Mouse (Mus musculus): ENCODE results near the gene Mcm9. TPM values are rescaled to one million over a fixed set of nuclear protein-coding genes. Genes with fewer than 3 reads are reported as not detected.
"Not testable (repeated sequence)": the region's sequence is repeated elsewhere in the genome, so short reads cannot be mapped to it uniquely, and the experiment has no call there.

The Mcm9 gene
- 3.7 and 3.8 TPM in 2 replicates for polyA plus RNA-seq (2015; fragmentation: Nextera tagmentation; extraction: Ambion mirVana)

DNA sequence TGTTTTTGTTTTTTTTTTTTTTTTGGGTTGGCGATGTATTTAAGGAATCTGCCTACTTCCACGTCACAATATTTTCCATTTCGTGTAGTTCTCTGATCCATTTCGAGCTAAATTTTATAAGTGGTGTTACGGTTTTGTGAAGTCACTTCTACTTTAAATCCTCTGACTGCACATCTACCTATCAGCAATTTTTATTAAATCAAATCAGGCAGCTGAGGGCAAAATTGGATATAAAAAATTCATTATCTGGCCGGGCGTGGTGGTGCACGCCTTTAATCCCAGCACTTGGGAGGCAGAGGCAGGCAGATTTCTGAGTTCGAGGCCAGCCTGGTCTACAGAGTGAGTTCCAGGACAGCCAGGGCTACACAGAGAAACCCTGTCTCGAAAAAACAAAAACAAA, at the start of gene Mcm9:
Mcm9 (minus strand) TSS at position 101 of the 400 bp plus-strand sequence.
- peak within 1 kb of the TSS; percentile 88 for H3K4me3 ChIP-seq (ENCODE audit: low read depth, low read length)
- H3K27me3 ChIP-seq (ENCODE audit: control insufficient read depth, insufficient read depth, low read depth, low read length); H3K9me3 ChIP-seq (replicated peaks; ENCODE audit: control insufficient read depth, low read length); H3K36me3 ChIP-seq (ENCODE audit: control insufficient read depth, insufficient read depth); H3K4me1 ChIP-seq (ENCODE audit: control insufficient read depth, low read depth, low read length); ATAC-seq (ENCODE audit: low read depth): not testable (repeated sequence)
- H3K9ac ChIP-seq (ENCODE audit: low read depth, low read length), result peak within 1 kb of the TSS; percentile 75
- H3K27ac ChIP-seq (ENCODE audit: low read length), result peak within 1 kb of the TSS; percentile 87
- H3K4me2 ChIP-seq (ENCODE audit: low read depth, low read length), result peak within 1 kb of the TSS; percentile 64
- WGBS (ENCODE audit: insufficient replicate concordance), result 50% methylated on average over 10 of the region's 10 CpGs

DNA sequence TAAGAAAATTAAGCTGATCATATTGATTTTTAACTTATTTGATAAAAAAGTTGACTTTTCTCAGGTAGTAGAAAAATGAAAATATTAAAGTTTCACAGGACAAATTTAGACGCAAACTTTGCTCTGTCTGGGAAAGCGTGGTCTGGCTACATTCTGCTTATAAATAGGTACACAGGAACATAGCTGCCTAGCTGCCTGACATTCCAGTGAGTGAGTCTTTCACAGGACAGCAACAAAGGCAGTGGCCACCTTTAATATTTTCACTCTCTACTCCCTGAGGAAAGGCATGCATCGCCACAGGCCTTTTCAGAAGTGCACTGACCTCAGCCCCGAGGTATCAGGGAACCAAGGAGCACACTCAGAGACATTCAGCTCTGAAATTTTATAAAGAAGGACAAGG, 31.5 kb upstream of the Mcm9 start:
- Histone ChIP-seq H3K4me2 (ENCODE audit: low read depth, low read length) (no peak overlapping the region), H3K9ac (ENCODE audit: low read depth, low read length) (no peak overlapping the region)
- ATAC-seq (ENCODE audit: low read depth), result no peak

DNA sequence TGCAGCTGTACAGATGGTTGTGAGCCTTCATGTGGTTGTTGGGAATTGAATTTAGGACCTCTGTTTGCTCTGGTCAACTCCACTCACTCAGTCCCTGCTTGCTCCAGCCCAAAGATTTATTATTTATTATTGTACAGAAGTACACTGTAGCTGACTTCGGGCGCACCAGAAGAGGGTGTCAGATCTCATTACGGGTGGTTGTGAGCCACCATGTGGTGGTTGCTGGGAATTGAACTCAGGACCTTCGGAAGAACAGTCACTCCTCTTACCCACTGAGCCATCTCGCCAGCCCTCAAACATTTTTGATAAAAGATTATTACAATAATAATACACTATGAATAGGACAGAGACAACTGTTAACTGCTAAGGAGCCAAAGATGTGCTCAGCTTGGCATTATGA, 24.0 kb upstream of the Mcm9 start:
- not testable (repeated sequence) for ATAC-seq (ENCODE audit: low read depth)
- WGBS (ENCODE audit: insufficient replicate concordance), result 54% methylated on average over 5 of the region's 5 CpGs

More for the DNA sequence above, 31.5 kb upstream of the Mcm9 start:
- Histone ChIP-seq H3K36me3 (ENCODE audit: control insufficient read depth, insufficient read depth) (no peaks in the 10 kb centered on the region), H3K4me3 (ENCODE audit: low read depth, low read length) (no peak overlapping the region), H3K9me3 (replicated peaks; ENCODE audit: control insufficient read depth, low read length) (no peaks in the 10 kb centered on the region), H3K4me1 (ENCODE audit: control insufficient read depth, low read depth, low read length) (no peaks in the 10 kb centered on the region), H3K27me3 (ENCODE audit: control insufficient read depth, insufficient read depth, low read depth, low read length) (no peaks in the 10 kb centered on the region), H3K27ac (ENCODE audit: low read length) (no peak overlapping the region)
- 80% methylated on average over 4 of the region's 4 CpGs for WGBS (ENCODE audit: insufficient replicate concordance)

DNA sequence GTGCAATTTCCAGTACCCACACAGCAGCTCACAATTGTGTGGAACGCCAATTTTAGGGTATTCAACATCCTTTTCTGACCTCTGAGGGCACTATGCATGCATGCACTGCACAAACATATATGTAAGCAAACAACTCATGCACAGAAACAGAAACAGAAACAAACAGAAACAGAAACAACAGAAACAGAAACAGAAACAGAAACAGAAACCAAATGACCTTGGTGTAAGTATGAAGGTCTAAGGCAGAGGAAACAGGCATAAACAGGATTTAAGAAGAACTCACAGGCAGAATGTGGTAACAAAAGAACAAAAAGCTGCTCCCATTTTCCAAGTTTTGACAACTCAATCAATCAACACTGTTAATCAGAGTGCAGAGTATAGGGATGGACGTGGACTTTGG, 20.4 kb upstream of the Mcm9 start:
- H3K4me2 ChIP-seq (ENCODE audit: low read depth, low read length), result no peak overlapping the region
- H3K9ac ChIP-seq (ENCODE audit: low read depth, low read length), result no peak overlapping the region
- H3K36me3 ChIP-seq (ENCODE audit: control insufficient read depth, insufficient read depth), result no peaks in the 10 kb centered on the region
- H3K4me3 ChIP-seq (ENCODE audit: low read depth, low read length), result no peak overlapping the region
- H3K27ac ChIP-seq (ENCODE audit: low read length), result no peak overlapping the region
- no peaks in the 10 kb centered on the region for H3K9me3 ChIP-seq (replicated peaks; ENCODE audit: control insufficient read depth, low read length)
- ATAC-seq (ENCODE audit: low read depth), result no peak
- no peaks in the 10 kb centered on the region for H3K4me1 ChIP-seq (ENCODE audit: control insufficient read depth, low read depth, low read length)
- 49% methylated on average over 2 of the region's 2 CpGs for WGBS (ENCODE audit: insufficient replicate concordance)
- no peaks in the 10 kb centered on the region for H3K27me3 ChIP-seq (ENCODE audit: control insufficient read depth, insufficient read depth, low read depth, low read length)

More for the DNA sequence above, 24.0 kb upstream of the Mcm9 start:
- H3K27ac ChIP-seq (ENCODE audit: low read length); H3K4me3 ChIP-seq (ENCODE audit: low read depth, low read length); H3K36me3 ChIP-seq (ENCODE audit: control insufficient read depth, insufficient read depth); H3K9ac ChIP-seq (ENCODE audit: low read depth, low read length); H3K27me3 ChIP-seq (ENCODE audit: control insufficient read depth, insufficient read depth, low read depth, low read length); H3K4me1 ChIP-seq (ENCODE audit: control insufficient read depth, low read depth, low read length); H3K9me3 ChIP-seq (replicated peaks; ENCODE audit: control insufficient read depth, low read length); H3K4me2 ChIP-seq (ENCODE audit: low read depth, low read length): not testable (repeated sequence)

DNA sequence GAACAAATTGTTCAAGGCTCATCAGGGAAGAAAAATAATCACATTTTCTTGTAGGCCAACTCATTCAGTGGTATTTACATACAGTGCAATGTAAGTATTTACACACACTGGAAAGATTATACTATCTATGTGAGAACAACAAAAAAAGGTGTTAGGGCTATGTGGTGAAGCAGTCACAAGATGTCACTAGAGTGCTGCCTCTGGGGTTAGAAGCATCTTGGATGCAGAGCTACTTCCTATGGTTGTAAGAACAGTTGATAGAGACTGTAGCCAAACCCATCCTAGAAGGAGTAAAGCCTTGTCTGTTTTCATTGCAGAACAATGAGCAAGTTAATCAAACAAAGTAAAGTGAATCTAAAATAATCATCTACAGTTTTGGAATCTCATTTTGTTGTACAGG, 11.3 kb upstream of the Mcm9 start:
- no peak for ATAC-seq (ENCODE audit: low read depth)
- Histone ChIP-seq H3K4me1 (ENCODE audit: control insufficient read depth, low read depth, low read length) (no peaks in the 10 kb centered on the region), H3K27me3 (ENCODE audit: control insufficient read depth, insufficient read depth, low read depth, low read length) (no peaks in the 10 kb centered on the region), H3K27ac (ENCODE audit: low read length) (no peak overlapping the region), H3K4me2 (ENCODE audit: low read depth, low read length) (no peak overlapping the region), H3K4me3 (ENCODE audit: low read depth, low read length) (no peak overlapping the region), H3K36me3 (ENCODE audit: control insufficient read depth, insufficient read depth) (no peaks in the 10 kb centered on the region), H3K9me3 (replicated peaks; ENCODE audit: control insufficient read depth, low read length) (no peaks in the 10 kb centered on the region), H3K9ac (ENCODE audit: low read depth, low read length) (no peak overlapping the region)

DNA sequence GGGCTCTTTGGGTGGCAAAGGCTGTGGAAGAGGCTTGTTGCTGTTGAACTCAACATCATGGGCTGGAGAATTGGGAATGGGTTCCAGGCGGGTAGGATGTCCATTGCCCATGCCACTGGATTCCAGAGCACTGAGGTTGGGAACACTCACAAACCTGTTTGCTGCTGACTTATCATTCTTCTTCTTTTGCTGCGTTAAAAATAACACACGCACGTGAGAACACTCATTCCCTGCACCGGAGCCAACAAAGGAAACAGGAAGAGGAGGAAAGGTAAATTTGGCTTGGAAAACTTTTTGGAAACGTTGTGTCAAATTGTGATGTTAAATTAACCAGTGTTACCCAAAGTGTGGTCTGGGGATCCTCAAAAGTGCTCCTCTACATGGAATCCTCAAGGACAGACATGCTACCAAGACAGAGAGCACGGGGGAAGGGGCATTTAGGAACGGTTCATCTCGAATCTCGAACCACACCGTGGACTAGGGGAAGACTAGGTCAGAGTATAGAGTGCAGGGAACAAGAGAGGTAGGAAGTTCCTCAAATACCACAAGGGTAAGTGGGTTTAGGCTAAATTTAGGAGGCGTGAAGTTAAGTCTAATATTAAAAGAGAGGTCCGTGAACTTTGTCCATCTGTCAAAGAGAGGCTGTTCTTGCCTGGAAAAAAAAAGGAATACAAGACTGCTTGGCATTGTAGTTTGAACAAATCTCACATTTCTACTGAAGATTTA, 5.2 kb upstream of the Mcm9 start:
- ATAC-seq (ENCODE audit: low read depth), result no peak
- H3K4me1 ChIP-seq (ENCODE audit: control insufficient read depth, low read depth, low read length), result peaks cover 1% of the 10 kb centered on the region; the same call in 1 of the 2 replicates
- 23% methylated on average over 13 of the region's 13 CpGs for WGBS (ENCODE audit: insufficient replicate concordance)
- no peak overlapping the region for H3K4me2 ChIP-seq (ENCODE audit: low read depth, low read length)
- no peak overlapping the region for H3K27ac ChIP-seq (ENCODE audit: low read length)
- no peaks in the 10 kb centered on the region for H3K9me3 ChIP-seq (replicated peaks; ENCODE audit: control insufficient read depth, low read length)
- H3K9ac ChIP-seq (ENCODE audit: low read depth, low read length), result no peak overlapping the region
- H3K4me3 ChIP-seq (ENCODE audit: low read depth, low read length), result no peak overlapping the region
- no peaks in the 10 kb centered on the region for H3K27me3 ChIP-seq (ENCODE audit: control insufficient read depth, insufficient read depth, low read depth, low read length)
- H3K36me3 ChIP-seq (ENCODE audit: control insufficient read depth, insufficient read depth), result no peaks in the 10 kb centered on the region

DNA sequence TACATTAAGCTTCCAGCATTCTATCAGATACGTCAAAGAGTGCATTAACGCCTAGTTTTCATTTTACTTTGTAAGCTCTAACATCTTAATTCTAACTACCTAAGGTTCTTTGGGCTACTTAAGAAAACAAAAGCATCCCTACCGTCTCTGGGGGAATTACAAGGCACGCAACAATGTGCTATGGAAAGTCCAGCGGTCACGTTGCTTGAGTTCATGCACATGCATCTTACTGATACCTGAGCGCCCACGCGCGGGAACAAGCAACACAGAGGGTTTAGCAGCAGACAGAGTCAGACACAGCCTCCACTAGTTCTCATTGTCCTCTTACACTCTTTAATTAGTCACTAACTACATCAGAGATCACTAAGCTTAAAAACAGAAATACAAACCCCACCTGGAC, 3.9 kb upstream of the Mcm9 start:
- Histone ChIP-seq H3K9ac (ENCODE audit: low read depth, low read length) (no peak overlapping the region), H3K4me3 (ENCODE audit: low read depth, low read length) (no peak overlapping the region), H3K36me3 (ENCODE audit: control insufficient read depth, insufficient read depth) (no peaks in the 10 kb centered on the region), H3K9me3 (replicated peaks; ENCODE audit: control insufficient read depth, low read length) (no peaks in the 10 kb centered on the region), H3K4me2 (ENCODE audit: low read depth, low read length) (no peak overlapping the region), H3K27ac (ENCODE audit: low read length) (no peak overlapping the region), H3K4me1 (ENCODE audit: control insufficient read depth, low read depth, low read length) (peaks cover 3% of the 10 kb centered on the region; the same call in 1 of the 2 replicates), H3K27me3 (ENCODE audit: control insufficient read depth, insufficient read depth, low read depth, low read length) (no peaks in the 10 kb centered on the region)
- 77% methylated on average over 10 of the region's 10 CpGs for WGBS (ENCODE audit: insufficient replicate concordance)
- ATAC-seq (ENCODE audit: low read depth), result no peak

DNA sequence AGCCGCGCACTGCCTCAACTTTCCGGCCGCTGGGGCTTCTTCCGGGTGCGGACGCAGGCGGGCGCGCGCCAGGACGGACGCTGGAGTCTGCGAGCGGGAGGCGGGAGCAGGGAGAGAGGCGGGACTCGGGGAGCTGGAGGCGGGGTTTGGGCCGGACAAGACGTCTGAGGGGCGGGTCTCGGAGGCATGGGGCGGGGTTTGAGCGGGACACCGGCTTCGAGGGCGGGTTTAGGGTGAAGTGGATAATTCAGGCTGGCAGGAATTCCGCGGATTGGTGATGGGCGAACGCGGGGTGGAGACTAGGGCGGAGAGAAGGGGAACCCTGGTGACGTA, 355 bp downstream of the Mcm9 start:
- Histone ChIP-seq H3K27me3 (ENCODE audit: control insufficient read depth, insufficient read depth, low read depth, low read length) (no peaks in the 10 kb centered on the region), H3K36me3 (ENCODE audit: control insufficient read depth, insufficient read depth) (peaks cover 5% of the 10 kb centered on the region; the same call in 1 of the 2 replicates), H3K27ac (ENCODE audit: low read length) (peak overlapping the region; percentile 87), H3K4me1 (ENCODE audit: control insufficient read depth, low read depth, low read length) (peaks cover 7% of the 10 kb centered on the region), H3K9me3 (replicated peaks; ENCODE audit: control insufficient read depth, low read length) (no peaks in the 10 kb centered on the region), H3K4me2 (ENCODE audit: low read depth, low read length) (peak overlapping the region; percentile 64), H3K4me3 (ENCODE audit: low read depth, low read length) (peak overlapping the region; percentile 88), H3K9ac (ENCODE audit: low read depth, low read length) (peak overlapping the region; percentile 75)
- under 1% methylated on average over 35 of the region's 35 CpGs for whole genome bisulfite sequencing (ENCODE audit: insufficient replicate concordance)
- ATAC-seq (ENCODE audit: low read depth), result peak; percentile 92

DNA sequence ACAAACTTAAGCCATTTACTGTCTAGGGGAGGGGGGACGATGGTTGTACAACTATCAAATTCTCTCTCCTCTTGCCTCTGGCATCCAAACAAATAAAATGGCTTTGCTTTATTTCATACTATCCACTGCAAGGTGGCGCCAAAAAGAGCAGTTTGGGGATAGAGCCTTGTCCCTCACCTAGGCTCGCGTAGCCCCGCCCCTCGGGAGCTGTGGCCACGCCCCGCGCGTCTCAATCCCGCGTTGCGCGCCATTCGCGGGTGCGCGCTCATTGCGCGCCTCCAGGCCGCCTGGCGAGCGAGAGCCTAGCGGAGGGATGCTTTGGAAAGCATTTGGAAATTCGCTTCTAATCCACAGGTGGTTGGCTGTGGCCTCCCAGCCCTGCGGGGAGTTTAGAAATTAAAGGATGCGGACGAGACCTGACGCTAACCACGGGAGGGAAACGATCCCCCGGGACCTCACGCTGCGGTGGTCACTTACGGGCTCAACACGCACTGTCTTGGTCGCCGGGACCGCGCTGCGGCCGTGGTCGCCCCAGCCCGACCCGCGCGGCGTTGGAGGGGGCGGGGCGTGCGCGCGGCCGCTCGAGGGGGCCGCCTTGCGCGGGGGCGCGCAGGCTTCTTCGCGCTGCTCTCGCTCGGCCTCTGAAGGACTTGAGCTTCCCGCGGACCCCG, 857 bp downstream of the Mcm9 start:
- ATAC-seq (ENCODE audit: low read depth), result peak; percentile 79
- Histone ChIP-seq H3K4me3 (ENCODE audit: low read depth, low read length) (peak overlapping the region; percentile 88), H3K9me3 (replicated peaks; ENCODE audit: control insufficient read depth, low read length) (no peaks in the 10 kb centered on the region), H3K9ac (ENCODE audit: low read depth, low read length) (peak overlapping the region; percentile 75), H3K4me1 (ENCODE audit: control insufficient read depth, low read depth, low read length) (peaks cover 7% of the 10 kb centered on the region), H3K27me3 (ENCODE audit: control insufficient read depth, insufficient read depth, low read depth, low read length) (no peaks in the 10 kb centered on the region), H3K36me3 (ENCODE audit: control insufficient read depth, insufficient read depth) (peaks cover 5% of the 10 kb centered on the region; the same call in 1 of the 2 replicates), H3K27ac (ENCODE audit: low read length) (peak overlapping the region; percentile 87), H3K4me2 (ENCODE audit: low read depth, low read length) (peak overlapping the region; percentile 64)
- WGBS (ENCODE audit: insufficient replicate concordance), result under 1% methylated on average over 65 of the region's 67 CpGs

Measured in liver, embryonic 16.5 days (tissue).